Mouse (Mus musculus) liver, postnatal 0 days (tissue): ENCODE results near the gene Csnk1g2.

Experiments
- CTCF ChIP-seq: sonication (generic); IDR thresholded peaks from 2 replicates; pipeline ENCODE4 v1.5.1; 2016; ENCODE audit warnings: antibody characterized with exemption, low read depth
- EP300 ChIP-seq: IDR thresholded peaks from 2 replicates; pipeline ENCODE4 v1.6.1; 2016; ENCODE audit warnings: antibody characterized with exemption, low read depth, mild to moderate bottlenecking

GRCm38 (mm10) chr10:80653156-80653720 lies 30.6 kb downstream of the Csnk1g2 start:
- no peak for TF ChIP-seq CTCF
- TF ChIP-seq EP300: no peak
